Mouse (Mus musculus) T-helper 1 cell (primary cell): ENCODE results near the gene Prdx2.

Experiments used
- in situ Hi-C: fragments of 300-600 bp; cut with MboI, MseI; formaldehyde crosslinking; loops from one replicate; pipeline ENCODE4 v1.15.1; 2025; ENCODE audit warnings: high pct_unique_total_duplicates

The Prdx2 gene

GRCm38 (mm10) chr8:84995680-84996079, 26.3 kb downstream of the Prdx2 start:
- in situ Hi-C loops = no loop called here

DNA sequence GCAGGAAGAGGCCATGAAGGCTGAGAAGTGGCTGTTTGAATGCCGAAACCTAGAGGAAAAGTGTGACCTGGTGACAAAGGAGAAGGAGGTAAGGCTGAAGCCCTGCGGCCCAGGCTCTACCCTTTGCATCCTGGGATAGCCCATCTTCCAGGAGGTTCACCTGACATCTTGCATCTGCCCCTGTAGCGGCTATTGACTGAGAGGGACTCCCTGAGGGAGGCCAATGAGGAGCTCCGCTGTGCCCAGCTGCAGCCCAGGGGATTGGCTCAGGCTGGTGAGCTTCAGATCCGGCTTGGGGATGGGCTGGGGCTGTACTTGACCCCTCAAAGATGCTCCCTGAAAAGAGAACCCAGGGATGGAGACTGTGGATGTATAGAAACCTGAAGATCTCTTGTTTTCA, 27.6 kb downstream of the Prdx2 start:
- in situ Hi-C loops = no loop called here

DNA sequence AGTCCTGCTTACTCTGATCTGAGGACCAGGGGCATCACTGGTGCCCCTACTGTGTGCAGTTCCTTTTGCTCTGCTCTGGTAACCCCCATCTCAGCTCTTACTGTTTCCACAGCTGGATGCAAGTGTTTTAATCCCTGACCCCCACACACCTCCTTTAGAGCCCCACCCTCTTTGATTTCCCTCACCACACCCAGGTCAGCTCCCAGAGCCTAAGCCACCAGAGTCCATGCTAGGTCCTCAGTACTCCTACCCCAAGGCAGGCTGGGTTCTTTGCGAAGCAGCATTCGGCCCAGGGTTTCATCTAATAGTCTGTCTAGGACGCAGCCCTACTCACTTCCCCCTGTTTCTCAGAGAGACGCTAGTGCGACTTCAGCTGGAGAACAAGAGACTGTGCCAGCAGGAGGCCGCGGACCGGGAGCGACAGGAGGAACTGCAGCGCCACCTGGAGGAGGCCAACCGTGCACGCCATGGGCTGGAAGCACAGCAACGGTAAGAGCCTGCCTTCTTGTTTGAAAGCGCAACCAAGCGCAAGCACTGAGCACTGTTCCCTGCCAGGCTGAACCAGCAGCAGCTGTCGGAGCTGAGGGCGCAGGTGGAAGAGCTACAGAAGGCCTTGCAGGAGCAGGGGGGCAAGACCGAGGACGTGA, 28.4 kb downstream of the Prdx2 start:
- in situ Hi-C loops = no loop called here

DNA sequence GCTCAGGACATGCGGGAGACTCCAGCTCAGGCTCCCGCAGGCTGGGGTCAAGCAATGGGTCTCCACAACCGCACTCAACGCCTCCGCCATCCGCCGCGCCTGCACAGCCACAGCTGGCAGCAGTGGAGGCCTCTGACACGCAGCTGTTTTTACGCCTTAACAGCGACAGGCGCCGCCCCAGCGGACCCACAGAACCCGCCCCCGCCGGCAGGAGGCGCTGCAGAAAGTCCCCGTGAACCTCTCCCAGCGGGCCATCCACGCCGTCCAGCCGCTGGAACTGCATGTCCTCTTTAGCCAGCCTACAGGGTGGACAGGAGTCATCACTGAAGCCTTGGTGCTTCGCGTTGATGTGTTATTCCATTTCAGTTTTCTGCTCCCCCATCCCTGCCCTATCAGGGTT, 38.3 kb downstream of the Prdx2 start:
- in situ Hi-C loops = loop anchor here (10.0 kb wide), 1 partner anchor 53 kb away; no protein-coding TSS in a partner anchor

GRCm38 (mm10) chr8:85011242-85011641, 41.9 kb downstream of the Prdx2 start:
- in situ Hi-C loops = no loop called here

DNA sequence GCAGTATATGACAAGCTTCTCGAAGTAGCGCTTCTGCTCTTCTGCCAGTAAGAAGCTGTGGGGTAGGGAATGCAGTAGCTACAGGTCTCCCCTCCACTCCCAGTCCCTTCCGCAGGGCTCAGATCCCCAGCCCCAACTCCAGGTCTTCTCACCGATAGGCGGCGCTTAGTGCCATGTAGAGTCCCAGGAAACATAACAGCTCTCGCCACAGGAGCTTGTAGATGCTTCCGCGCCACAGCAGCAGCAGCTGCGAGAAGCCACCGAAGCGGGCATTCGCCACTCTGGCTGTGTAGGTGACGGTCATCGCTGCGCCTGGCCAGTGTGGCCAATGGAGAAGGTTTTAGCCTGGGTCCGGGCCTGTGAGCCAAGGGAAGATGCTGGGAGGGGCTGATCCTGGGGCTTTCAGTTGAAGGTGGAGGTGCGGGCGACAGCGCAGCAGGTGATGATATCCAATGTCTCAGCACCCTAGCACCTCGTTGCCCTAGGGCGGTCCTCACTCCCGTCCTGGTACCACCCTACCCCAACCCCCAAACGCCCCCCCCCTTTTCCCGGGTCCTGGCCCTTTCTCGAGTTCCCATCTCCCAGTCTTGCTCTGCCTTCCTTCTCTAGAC, 43.9 kb downstream of the Prdx2 start:
- in situ Hi-C loops = no loop called here

DNA sequence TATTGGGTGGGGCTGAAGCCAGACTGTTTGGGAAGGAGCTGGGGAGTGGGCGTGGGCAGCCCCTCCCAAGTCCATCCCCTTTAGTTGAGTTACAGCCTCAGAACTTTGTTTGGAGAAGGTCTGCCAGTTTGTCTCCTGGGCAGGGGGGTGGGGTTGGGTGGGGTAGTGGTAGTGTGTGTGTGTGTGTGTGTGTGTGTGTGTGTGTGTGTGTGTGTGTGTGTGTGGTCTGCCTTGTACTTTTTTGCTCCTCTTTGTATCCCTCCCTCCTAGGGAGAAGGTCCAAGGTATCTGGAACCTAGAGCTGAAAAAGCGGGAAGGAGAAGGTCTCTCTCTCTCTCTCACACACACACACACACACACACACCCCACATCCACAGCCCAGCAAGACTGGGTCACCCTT, 45.0 kb downstream of the Prdx2 start, which contains the start of gene Best2:
Gene Best2 (minus strand): TSS at position 101 of the 400 bp plus-strand sequence.
- in situ Hi-C loops = no loop called here

DNA sequence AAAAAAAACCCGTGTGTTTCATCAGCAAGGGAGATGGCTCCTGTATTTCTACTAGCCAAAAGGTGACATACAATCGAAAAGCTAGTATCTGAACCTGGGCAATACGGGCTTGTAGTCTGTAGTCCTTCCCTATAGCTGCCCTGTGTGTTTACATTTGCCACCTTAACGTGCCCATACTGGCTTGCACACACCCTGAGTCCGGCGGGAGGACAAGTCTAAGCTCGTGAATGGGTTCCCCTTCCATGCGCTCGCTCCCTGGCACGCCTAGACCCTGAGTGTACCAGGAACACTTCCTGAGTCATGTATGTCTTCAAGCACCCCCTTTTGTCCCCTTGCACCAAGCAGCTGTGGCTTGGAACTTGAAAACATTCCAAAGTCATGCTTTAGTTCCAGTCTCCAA, 47.3 kb downstream of the Prdx2 start:
- in situ Hi-C loops = no loop called here

GRCm38 (mm10) chr8:85017209-85017608, 47.8 kb downstream of the Prdx2 start:
- in situ Hi-C loops = no loop called here

- in situ Hi-C loops = no loop called here
Measured at GRCm38 (mm10) chr8:85021514-85022055, 52.2 kb downstream of the Prdx2 start.

- in situ Hi-C loops = no loop called here
Measured at GRCm38 (mm10) chr8:85023846-85024245, 54.5 kb downstream of the Prdx2 start.
